Mouse (Mus musculus) right cerebral cortex, postnatal 14 days (tissue): ENCODE measurements at regions not wholly inside any gene's neighbourhood (a gene's known extent, or its start where the extent isn't known, plus 50 kb on each side); places are given as distances from the start of the nearest gene placed in this dataset.

Source experiments
- DNase-seq: peaks from one replicate; pipeline ENCODE4 v3.0.0; 2022

GRCm38 (mm10) chr13:111014142-111014541 is 240.7 kb upstream of the Actbl2 start:
- DNase-seq = no peak

- no peak for DNase-seq
These were observed 224.7 kb upstream of the Actbl2 start for GRCm38 (mm10) chr13:111030111-111030510.

- DNase-seq = no peak
These were observed 223.2 kb upstream of the Actbl2 start for GRCm38 (mm10) chr13:111031633-111032032.

- DNase-seq = no peak
These were observed 211.2 kb upstream of the Actbl2 start for GRCm38 (mm10) chr13:111043637-111044036.

GRCm38 (mm10) chr13:111044328-111045002 is 210.3 kb upstream of the Actbl2 start:
- DNase-seq = peak; percentile 31

- no peak for DNase-seq
These were observed 204.7 kb upstream of the Actbl2 start for GRCm38 (mm10) chr13:111050097-111050496.

GRCm38 (mm10) chr13:111055817-111056216 is 199.0 kb upstream of the Actbl2 start:
- DNase-seq = no peak

GRCm38 (mm10) chr13:111087753-111088152 is 167.1 kb upstream of the Actbl2 start:
- no peak for DNase-seq

GRCm38 (mm10) chr13:111096071-111096470 is 158.7 kb upstream of the Actbl2 start:
- DNase-seq = no peak

- peak; percentile 7 for DNase-seq
These were observed 157.5 kb upstream of the Actbl2 start for GRCm38 (mm10) chr13:111097336-111097735.

- no peak for DNase-seq
These were observed 156.1 kb upstream of the Actbl2 start for GRCm38 (mm10) chr13:111098738-111099137.

GRCm38 (mm10) chr13:111099252-111099651 is 155.6 kb upstream of the Actbl2 start:
- DNase-seq = peak; percentile 21

GRCm38 (mm10) chr13:111100448-111100847 is 154.4 kb upstream of the Actbl2 start:
- DNase-seq = no peak

GRCm38 (mm10) chr13:111104567-111105219 is 150.1 kb upstream of the Actbl2 start:
- no peak for DNase-seq

GRCm38 (mm10) chr13:111131108-111131507 is 123.7 kb upstream of the Actbl2 start:
- DNase-seq = no peak

- DNase-seq = no peak
These were observed 118.4 kb upstream of the Actbl2 start for GRCm38 (mm10) chr13:111136392-111136791.

GRCm38 (mm10) chr13:111142757-111143420 is 111.9 kb upstream of the Actbl2 start:
- no peak for DNase-seq

GRCm38 (mm10) chr13:111144721-111145120 is 110.1 kb upstream of the Actbl2 start:
- DNase-seq = no peak

GRCm38 (mm10) chr13:111157921-111158638 is 96.7 kb upstream of the Actbl2 start:
- no peak for DNase-seq

GRCm38 (mm10) chr13:111159498-111159897 is 95.3 kb upstream of the Actbl2 start:
- no peak for DNase-seq

- no peak for DNase-seq
These were observed 89.3 kb upstream of the Actbl2 start for GRCm38 (mm10) chr13:111165538-111165937.

GRCm38 (mm10) chr13:111170269-111171165 is 84.3 kb upstream of the Actbl2 start:
- no peak for DNase-seq
